Mouse (Mus musculus) kidney, postnatal 10 days (tissue): ENCODE results near the gene Hacd2.

ENCODE experiments used
- DNase-seq: peaks from one replicate; pipeline ENCODE4 v3.0.0; 2021; ENCODE audit warnings: mixed read lengths

The Hacd2 gene

DNA sequence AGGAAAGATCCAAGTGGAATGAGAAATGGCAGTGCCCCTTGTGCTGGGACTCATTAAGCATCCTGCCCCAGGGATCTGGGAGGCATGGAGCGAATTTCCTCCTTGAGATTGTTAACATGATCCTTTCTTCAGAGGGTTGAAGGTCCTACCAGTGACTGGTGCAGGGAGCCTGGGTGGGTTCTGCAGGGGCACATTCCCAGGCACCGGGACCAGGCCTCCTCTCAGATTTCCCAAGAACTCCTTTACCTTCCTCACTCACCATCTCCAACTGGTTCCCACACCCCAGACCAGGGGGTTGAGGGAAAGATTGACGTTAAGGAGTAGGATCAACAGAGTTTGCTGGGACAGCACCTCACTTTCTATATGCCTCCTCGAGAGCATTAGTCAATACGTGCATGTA, 105.0 kb downstream of the Hacd2 start:
- no peak for DNase-seq

DNA sequence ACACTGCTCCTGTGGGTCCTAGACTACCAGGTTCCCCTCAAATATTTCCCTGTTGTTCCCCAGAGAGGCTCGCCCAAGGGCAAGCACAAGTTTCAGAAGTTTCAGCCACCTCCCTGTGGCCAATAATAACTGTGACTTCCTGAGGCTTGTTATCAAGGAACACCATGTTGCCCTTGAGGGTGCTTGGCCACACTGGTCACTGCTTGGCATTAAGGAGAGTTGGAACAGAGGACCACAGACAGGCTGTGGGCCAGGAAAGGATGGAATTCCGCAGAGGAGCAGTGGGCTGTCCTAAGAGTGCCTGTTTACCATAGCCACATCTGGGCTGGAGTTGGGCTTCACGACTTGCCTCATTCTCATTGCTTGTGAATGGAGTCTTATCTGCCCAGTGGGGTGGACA, 107.9 kb downstream of the Hacd2 start:
- no peak for DNase-seq

DNA sequence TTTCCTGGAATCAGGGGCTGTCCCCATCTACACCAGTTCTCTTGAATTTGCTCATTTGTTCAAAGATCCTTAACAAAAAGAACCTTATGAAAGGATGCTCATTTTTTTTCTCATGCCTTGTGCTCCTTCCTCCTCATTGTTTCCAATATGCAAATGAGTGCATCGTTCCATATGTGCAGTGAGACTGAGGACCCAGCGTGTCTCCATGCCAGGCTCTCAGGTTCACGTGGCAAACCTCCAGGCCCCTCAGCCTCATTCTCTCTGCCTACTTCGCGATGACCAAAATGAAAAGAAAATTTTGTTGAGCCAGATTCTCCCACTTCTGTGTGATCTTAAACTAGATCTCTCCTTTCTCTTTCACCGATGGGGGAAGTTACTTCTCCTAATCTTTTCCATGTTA, 117.2 kb downstream of the Hacd2 start:
- DNase-seq: no peak

DNA sequence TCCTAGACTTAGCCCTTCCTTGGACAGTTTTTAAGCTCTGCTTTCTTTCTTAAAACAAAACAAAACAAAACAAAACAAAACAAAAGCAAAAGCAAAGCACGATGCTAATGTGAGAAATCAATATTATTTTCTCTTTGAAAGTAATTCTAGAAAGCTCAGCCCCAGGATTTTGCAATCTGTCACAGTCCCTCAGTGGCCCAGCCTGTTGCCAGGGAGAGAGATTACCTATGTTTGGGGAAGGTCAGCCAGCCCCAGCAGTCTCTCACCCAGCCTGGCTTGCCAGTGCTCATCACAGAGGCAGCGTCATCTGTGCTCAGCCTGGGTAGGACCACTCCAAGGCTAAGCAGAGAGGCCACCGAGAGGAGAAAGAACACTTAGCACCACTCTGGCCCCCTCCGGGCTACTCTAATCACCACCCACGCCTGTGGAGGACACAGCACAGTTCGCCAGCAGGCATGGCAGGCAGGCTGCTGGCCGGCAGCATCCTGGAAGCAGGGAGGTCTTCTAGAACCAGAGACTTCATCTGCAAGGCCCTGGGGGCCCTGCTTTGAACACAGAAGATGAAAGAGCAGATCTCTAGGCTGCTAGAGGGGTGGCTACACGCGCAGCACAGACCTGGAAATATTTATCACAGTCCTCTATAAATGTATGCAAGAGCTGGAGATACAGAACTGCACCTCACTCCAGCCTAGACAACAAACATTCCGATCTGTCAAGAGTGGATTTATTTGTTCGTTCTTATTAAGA, 117.8 kb downstream of the Hacd2 start:
- DNase-seq: no peak

DNA sequence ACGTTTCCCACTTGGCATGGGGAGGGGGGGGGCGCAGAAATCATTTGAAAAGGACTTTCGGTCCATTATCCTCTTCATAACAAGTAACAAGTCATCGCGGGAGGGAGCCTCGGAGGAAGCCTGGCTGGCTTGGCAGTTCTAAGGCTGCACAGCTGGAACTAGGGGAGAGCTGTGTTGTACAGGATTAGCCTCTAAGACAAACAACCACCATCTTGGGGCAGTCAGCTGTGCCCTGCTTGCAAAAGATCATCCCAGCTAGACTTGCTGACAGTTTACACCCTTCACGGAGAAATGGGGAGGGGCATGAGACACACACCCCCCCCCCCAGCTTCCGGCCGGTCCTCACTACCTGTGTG, 118.4 kb downstream of the Hacd2 start:
- no peak for DNase-seq

DNA sequence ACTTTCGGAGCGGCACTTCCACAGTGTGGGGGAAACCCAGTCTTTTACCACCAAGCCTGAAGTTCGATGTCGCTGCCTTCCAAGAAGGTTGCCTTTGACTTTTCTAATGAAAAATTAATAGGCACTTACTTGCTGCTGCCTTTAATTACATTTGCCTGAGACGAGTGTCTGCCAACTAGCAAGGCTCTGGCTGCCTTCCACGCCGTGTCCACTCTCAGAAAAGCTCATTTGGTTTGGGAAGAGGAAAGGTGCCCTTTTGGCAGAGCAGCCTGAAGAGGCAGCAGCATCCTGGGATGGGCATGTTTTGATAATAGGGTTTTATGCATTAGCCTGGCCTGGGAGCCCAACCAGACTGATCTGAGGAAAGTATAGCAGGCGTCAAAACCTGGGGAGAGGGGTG, 119.6 kb downstream of the Hacd2 start:
- DNase-seq: no peak

DNA sequence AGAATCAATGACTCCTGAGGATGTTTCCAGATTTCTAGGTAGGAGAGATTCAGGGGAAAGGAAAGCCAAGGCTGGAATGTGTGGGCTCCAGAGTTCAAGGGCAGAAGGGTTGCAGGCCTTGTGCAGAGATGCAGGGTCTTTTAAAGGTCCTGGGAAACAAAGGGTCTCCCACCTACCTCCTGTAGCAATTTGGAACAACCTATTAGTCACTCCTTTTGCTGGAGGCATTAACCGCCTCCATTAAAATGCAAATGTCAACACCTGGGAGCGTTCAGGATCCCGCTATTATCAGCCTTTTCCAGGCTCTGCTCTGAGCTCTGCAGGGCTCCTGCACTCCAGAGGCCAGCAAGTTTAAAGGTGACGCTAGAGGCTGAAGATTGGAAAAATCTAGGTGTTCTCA, 123.9 kb downstream of the Hacd2 start:
- no peak for DNase-seq

DNA sequence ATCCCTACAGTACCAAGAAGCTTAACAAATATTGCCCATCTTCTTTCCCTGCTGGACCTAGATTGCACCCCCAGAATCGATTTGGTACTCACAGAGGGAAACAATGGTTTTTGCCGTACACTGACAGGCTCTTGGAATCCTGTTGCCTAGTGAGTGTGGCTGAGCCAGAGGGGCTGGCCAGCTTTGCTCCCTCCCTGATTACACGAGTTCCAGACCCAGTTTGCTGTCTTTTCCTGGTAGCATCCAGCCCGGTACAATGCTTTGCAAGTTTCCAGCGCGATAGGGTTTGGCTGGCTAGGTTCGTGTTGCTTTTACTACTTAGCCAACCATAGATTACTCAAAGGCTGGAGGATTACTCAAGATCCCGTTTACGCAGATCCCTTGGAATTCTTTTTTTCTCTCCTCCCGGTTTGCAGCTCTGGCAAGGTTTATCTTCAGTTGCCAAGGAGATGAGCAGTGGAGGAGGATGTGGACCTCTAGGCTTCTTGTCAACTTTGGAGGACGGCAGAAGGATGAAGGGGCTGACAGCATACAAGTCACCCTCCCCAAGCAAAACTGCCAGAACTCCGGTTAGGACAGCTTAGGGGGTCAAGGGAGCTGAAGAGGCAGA, 131.0 kb downstream of the Hacd2 start:
- no peak for DNase-seq

DNA sequence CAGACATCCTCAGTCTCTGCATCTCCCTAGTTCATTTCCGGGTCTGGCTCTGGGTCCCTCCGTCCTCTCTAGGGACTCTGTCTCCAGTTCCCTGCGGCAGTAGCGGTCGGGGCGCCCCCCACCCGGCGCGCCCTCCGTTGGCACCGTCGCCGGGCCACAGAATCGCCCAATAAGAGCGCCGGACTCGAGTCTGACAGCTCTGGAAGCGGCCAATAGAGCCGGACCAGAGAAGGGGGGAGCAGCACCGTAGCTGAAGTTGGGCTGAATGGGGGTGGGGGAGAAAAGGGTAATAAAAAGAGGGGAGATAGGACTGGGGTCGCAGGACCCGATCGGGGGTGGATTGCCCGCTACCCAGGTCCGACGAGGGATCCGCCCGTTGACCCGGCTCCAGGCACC, 132.0 kb downstream of the Hacd2 start:
- DNase-seq: peak; percentile 66

DNA sequence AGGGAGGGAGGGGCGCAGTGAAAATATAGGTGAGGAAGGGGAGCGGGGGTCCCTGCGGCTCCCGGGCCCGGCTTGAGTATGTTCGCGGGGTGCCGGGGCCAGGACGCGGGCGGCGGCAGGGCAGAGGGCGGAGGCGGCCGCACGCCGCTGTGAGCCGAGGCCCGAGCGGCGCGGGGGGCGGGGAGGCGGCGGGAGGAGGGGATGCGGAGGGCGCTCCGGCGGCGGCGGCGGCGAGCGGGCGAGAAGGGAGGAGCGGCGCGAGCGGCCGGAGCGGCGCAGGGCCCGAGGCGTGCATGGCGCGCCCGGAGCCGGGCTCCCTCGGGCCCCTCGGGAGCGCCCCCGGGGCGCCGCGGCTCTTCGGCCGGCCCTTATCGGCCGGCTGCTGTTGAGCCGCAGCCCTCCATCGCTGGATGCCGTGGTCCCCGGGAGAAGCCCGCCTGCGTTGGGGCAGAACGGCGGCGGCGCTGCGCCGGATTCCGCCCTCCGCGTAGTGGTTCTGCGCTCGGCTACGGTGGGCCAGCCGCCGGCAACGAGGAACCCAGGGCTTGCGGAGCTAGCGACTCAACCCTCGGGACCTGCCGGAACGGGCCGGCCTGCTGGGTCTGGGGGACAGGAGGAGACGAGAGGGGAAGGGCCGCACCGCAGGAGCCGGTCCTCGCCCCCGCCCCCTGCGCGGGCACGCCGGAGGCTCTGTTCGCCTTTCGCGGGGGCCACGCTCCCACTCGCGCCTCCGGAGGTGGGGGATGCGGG, 132.6 kb downstream of the Hacd2 start, which contains the start of gene Adcy5:
Gene Adcy5 (plus strand): TSS at position 237 of the 750 bp plus-strand sequence.
- DNase-seq: peak; percentile 62

DNA sequence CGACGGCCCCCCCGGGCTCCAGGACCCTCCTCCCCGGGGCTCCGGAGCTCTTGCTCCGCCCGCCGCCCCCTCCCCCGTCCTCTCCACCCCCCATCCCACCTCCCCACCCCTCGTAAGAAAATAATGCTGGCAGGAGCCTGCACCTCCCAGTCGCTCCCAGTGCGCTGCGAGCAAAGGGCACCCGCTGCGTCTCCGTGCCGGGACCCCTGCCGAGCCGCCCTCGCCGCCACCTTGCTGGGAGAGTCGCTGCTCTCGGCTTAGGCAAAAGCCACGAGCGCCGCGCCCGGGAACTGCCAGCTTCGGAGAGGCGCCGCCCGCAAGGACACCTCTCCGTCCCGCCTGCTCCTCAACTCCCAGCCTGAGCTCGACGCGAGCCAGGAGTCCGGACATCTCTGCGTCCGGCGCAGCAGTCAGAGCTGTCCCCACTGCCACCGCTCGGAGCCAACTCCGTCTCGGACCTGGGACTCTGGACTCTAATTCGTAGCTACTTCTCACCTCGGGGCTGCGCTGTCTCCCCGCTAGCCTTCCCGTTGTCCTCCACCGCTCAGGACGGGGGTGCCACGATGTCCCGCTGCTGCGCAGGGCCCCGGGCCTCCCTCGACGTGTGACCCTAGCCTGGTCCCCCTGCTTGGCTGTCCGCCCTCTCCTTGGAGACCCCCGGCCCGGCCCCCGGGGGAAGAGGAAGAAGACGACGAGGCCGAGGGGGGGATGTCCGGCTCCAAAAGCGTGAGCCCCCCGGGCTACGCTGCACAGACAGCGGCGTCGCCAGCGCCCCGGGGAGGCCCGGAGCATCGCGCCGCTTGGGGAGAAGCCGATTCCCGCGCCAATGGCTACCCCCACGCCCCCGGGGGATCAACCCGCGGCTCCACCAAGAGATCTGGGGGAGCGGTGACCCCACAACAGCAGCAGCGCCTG, 133.4 kb downstream of the Hacd2 start:
- DNase-seq: peak; percentile 78

DNA sequence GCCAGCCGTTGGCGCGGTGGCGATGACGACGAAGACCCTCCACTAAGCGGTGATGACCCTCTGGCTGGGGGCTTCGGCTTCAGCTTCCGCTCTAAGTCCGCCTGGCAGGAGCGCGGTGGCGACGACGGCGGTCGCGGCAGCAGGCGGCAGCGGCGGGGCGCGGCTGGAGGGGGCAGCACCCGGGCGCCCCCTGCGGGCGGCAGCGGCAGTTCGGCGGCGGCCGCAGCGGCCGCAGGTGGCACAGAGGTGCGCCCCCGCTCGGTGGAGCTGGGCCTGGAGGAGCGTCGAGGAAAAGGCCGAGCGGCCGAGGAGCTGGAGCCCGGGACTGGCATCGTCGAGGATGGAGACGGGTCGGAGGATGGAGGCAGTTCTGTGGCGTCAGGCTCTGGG, 134.1 kb downstream of the Hacd2 start:
- peak; percentile 73 for DNase-seq

DNA sequence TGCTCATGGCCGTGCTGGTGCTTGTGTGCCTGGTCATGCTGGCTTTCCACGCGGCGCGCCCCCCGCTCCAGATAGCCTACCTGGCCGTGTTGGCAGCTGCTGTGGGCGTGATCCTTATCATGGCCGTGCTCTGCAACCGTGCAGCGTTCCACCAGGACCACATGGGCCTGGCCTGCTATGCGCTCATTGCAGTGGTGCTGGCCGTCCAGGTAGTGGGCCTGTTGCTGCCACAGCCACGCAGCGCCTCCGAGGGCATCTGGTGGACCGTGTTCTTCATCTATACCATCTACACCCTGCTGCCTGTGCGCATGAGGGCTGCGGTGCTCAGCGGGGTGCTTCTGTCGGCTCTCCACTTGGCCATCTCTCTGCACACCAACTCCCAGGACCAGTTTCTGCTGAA, 134.6 kb downstream of the Hacd2 start:
- DNase-seq: no peak
